Mouse (Mus musculus): ENCODE results near the gene Ntn3.

The Ntn3 gene

DNA sequence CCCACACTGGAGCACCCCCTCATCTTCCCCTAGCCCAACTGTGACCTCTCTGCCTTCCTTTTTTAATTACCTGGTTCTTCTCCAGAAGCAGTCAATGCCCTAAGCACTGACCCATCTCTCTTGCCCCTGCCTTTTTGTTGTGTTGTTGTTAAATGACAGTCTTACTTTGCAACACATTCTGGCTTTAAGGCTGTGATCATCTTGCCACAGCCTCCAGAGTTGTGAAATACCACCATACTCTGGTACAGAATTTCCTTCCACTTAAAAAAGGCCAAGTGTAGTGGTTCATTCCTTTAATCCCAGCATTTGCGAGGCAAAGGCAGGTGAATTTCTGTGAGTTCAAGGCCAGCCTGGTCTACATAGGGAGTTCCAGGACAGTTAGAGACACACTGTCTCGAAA, 18.4 kb downstream of the Ntn3 start:
- DNase-seq (ENCODE audit: low spot score): no peak

- DNase-seq (ENCODE audit: low spot score): no peak
Observed at GRCm38 (mm10) chr17:24174259-24174658, 35.1 kb downstream of the Ntn3 start.

DNA sequence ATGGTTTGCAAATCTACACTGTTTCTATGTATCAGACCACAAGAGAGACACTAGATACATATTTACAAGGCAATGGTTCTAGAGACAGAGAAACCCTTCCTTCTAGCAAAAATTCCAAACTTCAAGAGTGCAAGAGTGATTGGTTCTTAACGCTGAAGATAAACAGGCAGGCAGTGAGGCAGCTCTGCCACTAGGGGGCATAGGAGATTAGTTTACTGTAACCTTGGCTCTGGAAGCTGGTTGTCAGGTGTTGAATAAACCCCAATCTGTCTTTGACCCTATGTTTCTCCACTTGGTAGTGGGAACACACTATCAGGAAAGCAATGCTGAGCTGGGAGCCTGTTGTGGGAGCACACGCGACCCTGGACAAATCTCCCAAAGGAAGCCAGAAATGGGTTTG, 35.9 kb downstream of the Ntn3 start:
- DNase-seq (ENCODE audit: low spot score): peak; percentile 83

GRCm38 (mm10) chr17:24171738-24172137, 37.6 kb downstream of the Ntn3 start:
- DNase-seq (ENCODE audit: low spot score): no peak

DNA sequence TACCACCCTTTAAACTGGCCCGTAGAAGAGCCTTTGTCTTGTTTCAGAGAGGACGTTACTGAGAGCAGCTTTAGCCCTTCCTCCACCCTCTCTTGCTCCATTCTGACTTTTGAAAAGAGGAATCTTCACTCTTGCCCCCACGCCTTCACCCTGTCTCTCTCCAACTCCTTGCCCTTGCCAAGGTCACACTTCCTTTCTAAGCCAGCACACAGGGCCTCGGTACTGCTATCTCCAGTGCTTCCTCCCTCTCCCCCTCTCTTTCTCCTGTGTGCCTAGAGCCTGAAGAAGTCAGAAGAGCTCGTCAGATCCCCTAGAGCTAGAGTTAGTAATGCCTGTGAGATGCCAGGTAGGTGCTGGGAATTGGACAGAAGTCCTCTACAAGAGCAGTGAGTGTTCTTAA, 38.6 kb downstream of the Ntn3 start:
- no peak for DNase-seq (ENCODE audit: low spot score)

DNA sequence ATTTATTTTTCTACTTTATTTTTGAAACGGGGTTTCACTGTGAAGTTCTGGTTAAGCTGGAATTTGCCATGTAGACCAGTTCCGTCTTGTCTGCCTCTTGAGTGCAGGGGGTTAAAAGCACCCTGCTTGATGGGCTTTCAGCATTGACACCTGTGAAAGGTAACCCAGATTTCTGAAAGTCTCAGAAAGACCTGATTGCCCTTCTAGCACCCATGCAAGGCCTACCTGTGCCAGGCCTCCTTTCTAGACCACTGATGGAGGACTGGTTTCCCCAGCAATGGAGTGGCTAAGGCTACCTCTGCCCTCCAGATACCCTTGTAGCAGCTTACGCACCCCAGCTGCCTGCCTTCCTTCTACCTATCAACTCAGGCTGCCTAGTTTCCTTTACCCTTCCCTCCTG, 39.2 kb downstream of the Ntn3 start:
- no peak for DNase-seq (ENCODE audit: low spot score)

- DNase-seq (ENCODE audit: low spot score): peak; percentile 96
Observed at GRCm38 (mm10) chr17:24169317-24170065, 39.8 kb downstream of the Ntn3 start, which contains the start of gene Atp6v0c. Atp6v0c (minus strand) TSS chr17:24169702.

- DNase-seq (ENCODE audit: low spot score): peak; percentile 71
Observed at GRCm38 (mm10) chr17:24168590-24169277, 40.6 kb downstream of the Ntn3 start.

- peak; percentile 23 for DNase-seq (ENCODE audit: low spot score)
Observed at GRCm38 (mm10) chr17:24167891-24168505, 41.3 kb downstream of the Ntn3 start.

- DNase-seq (ENCODE audit: low spot score): no peak
Observed at GRCm38 (mm10) chr17:24167120-24167519, 42.2 kb downstream of the Ntn3 start.

- peak; percentile 38 for DNase-seq (ENCODE audit: low spot score)
Observed at GRCm38 (mm10) chr17:24164566-24165259, 44.6 kb downstream of the Ntn3 start.

DNA sequence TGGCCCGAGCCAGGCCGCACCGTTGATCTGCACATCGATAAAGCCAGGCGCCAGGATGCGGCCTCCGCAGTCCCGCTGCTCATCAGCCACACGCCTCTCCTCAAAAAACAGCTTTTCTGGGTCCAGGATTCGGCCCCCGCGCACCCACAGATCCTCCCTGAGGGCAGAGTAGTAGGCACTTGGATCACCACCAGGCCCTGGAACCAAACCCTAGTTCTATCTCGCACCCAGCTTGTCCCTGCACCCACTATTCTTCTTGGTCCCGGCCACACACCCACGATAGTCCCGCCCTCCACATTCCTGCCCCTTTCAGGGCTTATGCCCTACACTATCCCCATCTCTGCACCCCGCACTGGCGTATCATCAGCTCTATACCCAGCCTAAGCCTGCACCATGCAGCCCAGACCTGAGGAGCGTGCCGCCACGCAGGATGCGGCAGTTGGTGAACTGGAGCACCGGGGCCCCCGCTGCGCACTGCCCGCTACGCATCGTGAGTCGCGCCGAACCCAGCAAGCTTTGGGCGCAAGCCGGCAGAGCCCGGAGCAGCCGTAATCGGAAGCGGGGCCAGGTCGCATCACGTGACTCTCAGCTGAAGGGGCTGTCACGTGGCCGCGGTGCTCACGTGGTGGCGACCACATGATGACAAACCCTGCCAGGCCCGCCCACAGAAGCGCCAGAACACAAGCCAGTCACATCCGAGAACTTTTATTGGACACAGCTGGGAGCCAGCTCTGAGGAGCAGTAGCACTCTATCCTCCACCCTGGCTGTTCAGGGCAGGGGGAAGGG, 46.0 kb downstream of the Ntn3 start, which contains the start of gene Amdhd2:
Gene Amdhd2, minus strand, starts transcription at position 591 of the 787 bp plus-strand sequence.
- peak; percentile 97 for DNase-seq (ENCODE audit: low spot score)

- peak; percentile 79 for DNase-seq (ENCODE audit: low spot score)
Observed at GRCm38 (mm10) chr17:24162584-24163175, 46.7 kb downstream of the Ntn3 start.

DNA sequence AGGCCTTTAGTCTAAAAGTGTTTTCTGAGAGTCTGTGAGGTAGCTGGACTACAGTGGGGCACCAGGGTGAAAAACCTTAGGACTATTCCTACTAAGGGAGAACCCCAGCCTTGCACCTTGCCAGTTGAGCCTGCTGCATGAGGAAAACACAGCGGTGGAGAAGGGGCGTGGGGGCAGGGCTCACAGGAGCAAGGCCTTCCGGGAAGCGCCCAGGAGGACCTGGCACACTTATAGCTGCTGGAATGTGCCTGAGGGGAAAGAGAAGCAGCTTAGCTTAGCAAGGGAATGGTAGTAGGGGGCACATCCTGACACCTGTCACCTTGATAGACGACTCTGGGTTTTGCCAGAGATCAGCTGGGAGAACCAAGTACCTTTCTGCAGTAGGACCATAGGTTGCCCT, 47.9 kb downstream of the Ntn3 start:
- no peak for DNase-seq (ENCODE audit: low spot score)

- no peak for DNase-seq (ENCODE audit: low spot score)
Observed at GRCm38 (mm10) chr17:24157526-24157925, 51.8 kb downstream of the Ntn3 start.

DNA sequence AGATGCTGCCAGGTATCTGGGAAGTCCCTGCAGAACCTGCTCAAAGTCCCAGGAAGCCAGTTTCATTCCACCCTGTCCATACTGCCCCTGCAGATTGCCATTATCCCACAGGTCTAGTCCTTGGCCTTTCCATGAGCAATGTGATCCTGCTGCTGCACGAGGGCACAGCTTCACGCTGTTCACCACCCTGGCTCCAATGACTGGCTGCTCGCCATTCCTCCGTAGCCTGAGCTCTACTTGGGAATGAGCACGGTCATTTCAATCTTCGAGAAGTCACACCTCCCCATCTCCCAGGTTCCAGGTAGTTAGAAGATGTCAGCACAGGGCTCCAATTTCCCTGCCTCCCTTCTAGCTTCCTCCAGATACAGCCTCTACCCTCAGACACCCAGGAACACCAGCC, 52.2 kb downstream of the Ntn3 start:
- no peak for DNase-seq (ENCODE audit: low spot score)

GRCm38 (mm10) chr17:24156394-24156793, 52.9 kb downstream of the Ntn3 start:
- DNase-seq (ENCODE audit: low spot score): no peak

GRCm38 (mm10) chr17:24155742-24156141, 53.6 kb downstream of the Ntn3 start:
- no peak for DNase-seq (ENCODE audit: low spot score)

DNA sequence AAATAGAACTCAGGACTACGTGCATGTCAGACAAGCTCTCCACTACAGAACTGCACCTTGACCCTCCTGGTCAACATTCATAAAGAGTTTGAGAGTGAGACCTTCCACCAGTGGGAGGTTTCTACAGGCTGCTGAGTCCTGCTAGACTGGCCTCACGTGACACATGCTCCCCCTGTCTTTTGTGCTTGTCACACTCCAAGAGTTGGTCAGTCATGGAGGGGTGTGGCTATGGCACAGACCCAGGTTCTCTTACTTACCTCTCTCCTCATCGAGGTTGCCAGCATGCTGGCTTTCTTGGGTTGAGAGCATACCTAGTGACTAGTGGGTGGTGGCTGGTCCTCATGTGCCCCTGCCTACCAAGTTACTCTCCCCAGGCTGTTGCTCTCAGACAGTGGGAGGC, 54.9 kb downstream of the Ntn3 start:
- DNase-seq (ENCODE audit: low spot score): no peak
